Mouse (Mus musculus) gonadal fat pad, adult 2 months (tissue): ENCODE measurements at regions not wholly inside any gene's neighbourhood (a gene's known extent, or its start where the extent isn't known, plus 50 kb on each side); places are given as distances from the start of the nearest gene placed in this dataset.

Experiments used
- DNase-seq: peaks from one replicate; pipeline ENCODE4 v3.0.0-alpha.2; 2012; ENCODE audit warnings: low read depth

GRCm38 (mm10) chr9:43465731-43466330 is 155.2 kb downstream of the Trim29 start:
- no peak for DNase-seq

- no peak for DNase-seq
Observed at GRCm38 (mm10) chr9:43466883-43467282, 156.2 kb downstream of the Trim29 start.

- no peak for DNase-seq
Observed at GRCm38 (mm10) chr9:43469215-43469614, 158.6 kb downstream of the Trim29 start.

GRCm38 (mm10) chr9:43472231-43472630 is 161.6 kb downstream of the Trim29 start:
- no peak for DNase-seq

GRCm38 (mm10) chr9:43473164-43473563 is 162.5 kb downstream of the Trim29 start:
- no peak for DNase-seq

- DNase-seq, result no peak
Observed at GRCm38 (mm10) chr9:43473601-43474302, 163.1 kb downstream of the Trim29 start.

GRCm38 (mm10) chr9:43474303-43474643 is 163.6 kb downstream of the Trim29 start:
- DNase-seq, result no peak

GRCm38 (mm10) chr9:43480826-43481591 is 170.4 kb downstream of the Trim29 start:
- no peak for DNase-seq

- DNase-seq, result no peak
Observed at GRCm38 (mm10) chr9:43482101-43483090, 171.7 kb downstream of the Trim29 start.

GRCm38 (mm10) chr9:43483195-43483594 is 172.5 kb downstream of the Trim29 start:
- DNase-seq, result no peak

GRCm38 (mm10) chr9:43483906-43484305 is 173.3 kb downstream of the Trim29 start:
- no peak for DNase-seq

- no peak for DNase-seq
Observed at GRCm38 (mm10) chr9:43486704-43487103, 176.1 kb downstream of the Trim29 start.

- no peak for DNase-seq
Observed at GRCm38 (mm10) chr9:43489205-43489604, 178.6 kb downstream of the Trim29 start.

- DNase-seq, result no peak
Observed at GRCm38 (mm10) chr9:43491024-43491751, 180.5 kb downstream of the Trim29 start.

GRCm38 (mm10) chr9:43492236-43493000 is 181.8 kb downstream of the Trim29 start:
- no peak for DNase-seq

- no peak for DNase-seq
Observed at GRCm38 (mm10) chr9:43498596-43498995, 187.9 kb downstream of the Trim29 start.

GRCm38 (mm10) chr9:43504270-43504932 is 193.8 kb downstream of the Trim29 start:
- no peak for DNase-seq

GRCm38 (mm10) chr9:43505856-43506255 is 195.2 kb downstream of the Trim29 start:
- DNase-seq, result no peak

GRCm38 (mm10) chr9:43506276-43506675 is 195.6 kb downstream of the Trim29 start:
- no peak for DNase-seq

- no peak for DNase-seq
Observed at GRCm38 (mm10) chr9:43512806-43513205, 202.2 kb downstream of the Trim29 start.
